Mouse (Mus musculus): ENCODE measurements around the gene Cela1. TPM values are rescaled to one million over a fixed set of nuclear protein-coding genes. Genes with fewer than 3 reads are reported as not detected.

Gene Cela1
- total RNA-seq, 1 experiment from 2014 or later: 2.8 TPM

GRCm38 (mm10) chr15:100708433-100709078 lies 20.8 kb upstream of the Cela1 start:
- ATAC-seq (ENCODE audit: extremely low read depth, insufficient number of reproducible peaks, low FRiP score, poor library complexity, severe bottlenecking): no peak

- peak; percentile 92 for ATAC-seq (ENCODE audit: extremely low read depth, insufficient number of reproducible peaks, low FRiP score, poor library complexity, severe bottlenecking)
Observed at GRCm38 (mm10) chr15:100706226-100706625, 18.5 kb upstream of the Cela1 start.

GRCm38 (mm10) chr15:100705376-100705775 lies 17.7 kb upstream of the Cela1 start:
- no peak for ATAC-seq (ENCODE audit: extremely low read depth, insufficient number of reproducible peaks, low FRiP score, poor library complexity, severe bottlenecking)

GRCm38 (mm10) chr15:100703913-100704312 lies 16.2 kb upstream of the Cela1 start:
- no peak for ATAC-seq (ENCODE audit: extremely low read depth, insufficient number of reproducible peaks, low FRiP score, poor library complexity, severe bottlenecking)

GRCm38 (mm10) chr15:100701856-100702255 lies 14.1 kb upstream of the Cela1 start:
- no peak for ATAC-seq (ENCODE audit: extremely low read depth, insufficient number of reproducible peaks, low FRiP score, poor library complexity, severe bottlenecking)

DNA sequence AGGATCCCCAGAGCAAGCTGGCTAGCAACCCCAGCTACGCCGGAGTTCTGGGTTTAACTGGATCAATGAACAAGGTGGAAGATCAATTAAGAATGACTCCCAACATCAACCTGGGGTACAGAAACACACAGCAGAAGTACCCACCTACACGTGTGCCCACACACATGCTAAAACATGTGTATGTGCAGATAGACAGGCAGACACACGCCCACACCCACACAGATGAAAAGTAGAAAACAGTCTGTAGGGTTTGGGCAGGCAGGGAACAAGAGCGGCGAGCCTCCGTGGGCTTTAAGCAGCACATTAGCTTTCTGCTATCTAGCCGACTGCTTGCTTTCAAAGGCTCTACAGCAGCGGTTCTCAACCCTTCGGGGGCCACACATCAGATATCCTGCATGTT lies 13.4 kb upstream of the Cela1 start:
- no peak for ATAC-seq (ENCODE audit: extremely low read depth, insufficient number of reproducible peaks, low FRiP score, poor library complexity, severe bottlenecking)

GRCm38 (mm10) chr15:100700424-100700823 lies 12.7 kb upstream of the Cela1 start:
- ATAC-seq (ENCODE audit: extremely low read depth, insufficient number of reproducible peaks, low FRiP score, poor library complexity, severe bottlenecking): no peak

- ATAC-seq (ENCODE audit: extremely low read depth, insufficient number of reproducible peaks, low FRiP score, poor library complexity, severe bottlenecking): no peak
Observed at GRCm38 (mm10) chr15:100699386-100699785, 11.7 kb upstream of the Cela1 start.

DNA sequence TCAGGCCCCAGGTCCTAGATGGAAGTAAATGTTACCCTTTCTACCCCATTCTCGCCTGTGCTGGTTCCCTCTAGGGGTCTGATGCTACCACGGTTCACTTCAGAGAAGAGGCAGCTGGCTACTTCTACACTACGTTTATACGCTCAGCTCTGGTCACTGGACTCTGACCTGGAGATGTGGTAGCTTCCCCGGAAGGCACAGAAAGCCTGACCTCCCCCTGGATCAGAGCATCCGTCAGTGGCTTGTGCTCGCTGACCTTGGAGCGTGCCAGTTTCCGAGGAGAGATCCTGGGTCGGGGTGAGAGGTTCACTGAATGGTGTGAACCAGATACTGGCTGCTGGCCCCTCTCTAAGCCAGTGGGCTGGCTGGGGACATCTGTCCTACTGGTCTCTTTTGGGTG lies 10.4 kb upstream of the Cela1 start:
- ATAC-seq (ENCODE audit: extremely low read depth, insufficient number of reproducible peaks, low FRiP score, poor library complexity, severe bottlenecking): no peak

DNA sequence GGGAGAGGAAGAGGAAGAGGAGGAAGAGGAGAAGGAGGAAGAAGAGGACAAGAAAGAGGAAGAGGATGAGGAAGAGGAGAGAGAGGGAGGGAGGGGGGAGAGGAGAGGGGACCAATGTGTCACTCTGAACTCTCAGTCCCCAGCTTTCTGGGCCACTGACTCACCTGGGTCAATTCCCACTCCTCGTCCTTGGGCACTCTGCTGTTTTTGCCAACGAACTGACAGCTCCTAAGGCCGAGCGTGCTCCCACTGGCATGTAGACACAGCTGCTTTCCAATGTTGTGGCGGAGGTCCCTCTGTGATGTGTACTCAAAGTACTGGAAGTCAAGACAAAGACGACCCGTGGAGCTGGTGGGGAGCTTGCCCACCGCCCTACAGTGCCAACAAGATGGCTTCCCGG lies 6.7 kb upstream of the Cela1 start:
- no peak for ATAC-seq (ENCODE audit: extremely low read depth, insufficient number of reproducible peaks, low FRiP score, poor library complexity, severe bottlenecking)

DNA sequence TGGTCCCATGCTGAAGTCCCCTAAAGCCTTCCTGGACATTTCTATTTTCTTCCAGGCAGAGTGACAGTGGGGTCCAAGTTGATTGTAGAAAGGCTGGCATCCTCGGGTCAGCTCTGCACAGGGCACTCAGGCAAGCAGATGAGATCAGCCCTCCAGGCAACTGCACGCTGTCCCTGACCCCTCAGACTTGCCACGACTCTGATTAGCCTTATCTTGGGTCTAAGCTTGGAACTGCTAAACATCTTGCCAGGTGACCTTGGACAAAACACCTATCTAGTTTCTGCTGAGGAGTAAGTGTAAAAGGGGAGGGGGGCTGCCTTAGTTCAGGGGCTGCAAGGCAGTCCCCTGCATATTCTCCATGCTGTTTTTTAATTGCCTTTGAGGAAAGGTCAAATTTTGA lies 4.3 kb upstream of the Cela1 start:
- no peak for ATAC-seq (ENCODE audit: extremely low read depth, insufficient number of reproducible peaks, low FRiP score, poor library complexity, severe bottlenecking)

DNA sequence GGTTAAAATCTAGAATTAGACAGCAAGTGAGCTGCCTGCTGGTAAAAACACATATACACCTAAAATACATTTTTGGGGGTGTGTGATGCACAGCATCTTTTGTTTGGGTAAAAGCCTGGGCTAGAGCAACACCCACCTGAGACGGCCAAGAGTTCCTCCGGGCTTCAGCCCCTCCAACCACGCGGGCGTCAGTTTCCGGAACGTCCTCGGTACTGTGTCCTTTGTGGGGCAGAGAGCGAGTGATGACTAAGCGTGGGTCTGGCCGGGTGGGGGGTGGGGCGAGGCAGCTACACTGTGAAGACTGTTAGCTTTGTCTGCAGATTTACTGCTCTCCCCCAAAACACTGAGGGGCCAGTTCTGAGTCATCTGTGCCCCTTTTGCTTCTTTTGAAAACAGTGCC lies 732 bp downstream of the Cela1 start:
- 0 out of 2 replicates have a peak, but pooled peaks have one; percentile 10 for ATAC-seq (ENCODE audit: extremely low read depth, insufficient number of reproducible peaks, low FRiP score, poor library complexity, severe bottlenecking)

DNA sequence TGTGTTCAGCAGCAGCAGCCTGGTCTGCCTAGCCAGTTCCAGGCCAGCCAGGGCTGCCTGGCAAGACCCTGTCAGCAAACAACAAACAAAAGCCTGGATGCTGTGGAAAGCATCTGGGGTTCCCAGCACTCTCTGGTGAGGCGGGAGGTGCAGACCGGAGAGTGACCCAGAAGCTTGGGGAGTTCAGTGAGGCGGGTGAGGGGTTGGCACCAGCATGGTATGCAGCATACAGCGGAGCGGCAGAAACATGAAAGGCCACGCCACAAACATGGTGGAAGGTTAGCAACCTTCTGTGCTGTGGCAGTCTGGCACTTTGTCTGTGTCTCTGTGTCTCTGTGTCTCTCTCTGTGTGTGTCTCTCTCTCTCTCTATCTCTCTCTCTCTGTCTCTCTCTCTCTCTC lies 1.3 kb downstream of the Cela1 start:
- ATAC-seq (ENCODE audit: extremely low read depth, insufficient number of reproducible peaks, low FRiP score, poor library complexity, severe bottlenecking): no peak

DNA sequence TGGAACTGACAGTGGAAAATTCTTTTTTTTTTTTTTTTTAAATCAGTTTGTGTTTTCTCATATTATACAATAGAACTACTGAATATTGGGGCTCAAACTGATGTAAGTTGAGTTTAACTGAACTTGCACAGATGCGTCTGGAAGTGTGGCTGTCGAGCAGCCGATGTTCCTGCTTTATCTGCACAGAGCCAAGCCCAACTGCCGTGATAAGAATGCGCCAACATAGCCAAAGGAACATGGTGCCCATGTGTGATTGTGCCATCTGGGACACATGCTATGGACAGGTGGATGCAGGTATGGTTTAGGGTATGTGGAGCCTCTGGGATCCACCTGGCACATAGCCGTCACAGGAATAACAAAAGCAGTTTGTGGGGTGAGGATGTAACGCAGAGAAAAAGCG lies 1.9 kb downstream of the Cela1 start:
- ATAC-seq (ENCODE audit: extremely low read depth, insufficient number of reproducible peaks, low FRiP score, poor library complexity, severe bottlenecking): no peak

DNA sequence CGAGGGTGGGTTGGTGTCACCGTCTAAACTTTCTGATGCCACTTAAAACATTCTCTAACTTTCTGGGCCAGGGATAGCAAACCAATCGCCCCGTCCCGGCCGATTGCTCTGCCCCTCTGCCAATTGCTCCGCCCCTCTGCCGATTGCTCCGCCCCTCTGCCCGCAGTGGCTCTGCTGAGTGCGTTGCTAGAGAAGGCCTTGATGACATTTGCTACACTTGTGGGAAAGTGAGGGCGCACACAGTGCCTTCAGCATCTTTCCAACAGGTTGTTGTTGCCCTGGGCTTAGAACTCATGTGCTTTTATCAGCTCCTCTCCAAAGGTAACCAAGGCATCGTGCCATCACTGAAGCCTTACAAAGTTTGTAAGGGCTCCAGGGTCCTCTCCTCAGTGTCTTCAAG lies 2.5 kb downstream of the Cela1 start:
- ATAC-seq (ENCODE audit: extremely low read depth, insufficient number of reproducible peaks, low FRiP score, poor library complexity, severe bottlenecking): no peak

DNA sequence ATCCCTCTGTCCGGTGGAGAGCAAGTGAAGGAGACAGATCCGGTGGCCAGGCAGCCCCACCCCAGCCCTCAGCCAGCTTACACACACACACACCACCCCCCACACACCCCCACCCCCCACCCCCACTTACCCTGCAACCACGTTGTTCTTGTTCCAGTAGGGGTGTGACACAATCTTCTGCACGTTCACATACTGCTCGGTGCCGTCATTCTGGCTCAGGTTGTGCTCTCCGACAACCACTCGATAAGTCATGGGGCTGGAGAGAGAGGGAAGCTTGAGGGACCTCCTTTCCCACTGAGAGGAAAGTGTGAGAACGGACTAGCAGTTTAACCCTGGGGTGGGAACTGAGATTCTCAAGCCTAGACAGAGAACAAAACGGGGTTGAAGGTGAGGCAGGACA lies 3.3 kb downstream of the Cela1 start:
- no peak for ATAC-seq (ENCODE audit: extremely low read depth, insufficient number of reproducible peaks, low FRiP score, poor library complexity, severe bottlenecking)

DNA sequence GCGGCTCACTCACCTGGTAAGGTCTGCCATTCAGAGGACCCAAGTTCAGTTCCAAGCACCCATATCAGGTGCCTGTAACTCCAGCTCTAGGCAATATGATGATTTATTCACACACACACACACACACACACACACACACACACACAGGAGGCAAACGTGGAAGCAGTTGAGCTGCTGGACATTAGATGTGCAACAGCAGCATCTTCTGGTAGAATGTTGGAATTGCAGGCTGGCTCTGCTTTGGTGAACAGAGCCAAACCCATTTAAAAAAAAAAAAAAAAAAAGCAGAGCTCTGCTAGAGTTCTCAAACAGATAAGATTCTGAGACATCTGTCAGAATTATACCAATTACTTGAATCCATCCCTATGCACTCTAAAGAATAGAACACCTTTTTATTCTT lies 4.7 kb downstream of the Cela1 start:
- peak; percentile 90 for ATAC-seq (ENCODE audit: extremely low read depth, insufficient number of reproducible peaks, low FRiP score, poor library complexity, severe bottlenecking)

DNA sequence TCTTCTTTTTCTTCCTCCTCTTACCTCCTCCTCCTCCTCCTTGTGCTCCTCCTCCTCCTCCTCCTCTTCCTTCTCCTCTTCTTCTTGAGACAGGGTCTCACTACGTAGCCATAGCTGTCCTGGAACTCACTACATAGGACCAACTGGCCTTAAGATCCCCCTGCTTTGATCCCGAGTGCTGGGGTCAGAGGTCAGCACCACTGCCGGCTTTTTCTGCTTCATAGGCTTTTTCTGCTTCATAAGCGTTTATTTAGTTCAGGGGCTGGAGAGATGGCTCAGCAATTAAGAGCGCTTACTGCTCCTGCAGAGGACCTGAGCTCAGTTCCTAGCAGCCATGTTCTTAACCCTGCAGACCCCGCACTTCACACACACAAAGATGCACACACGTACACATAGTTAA lies 6.0 kb downstream of the Cela1 start:
- no peak for ATAC-seq (ENCODE audit: extremely low read depth, insufficient number of reproducible peaks, low FRiP score, poor library complexity, severe bottlenecking)

DNA sequence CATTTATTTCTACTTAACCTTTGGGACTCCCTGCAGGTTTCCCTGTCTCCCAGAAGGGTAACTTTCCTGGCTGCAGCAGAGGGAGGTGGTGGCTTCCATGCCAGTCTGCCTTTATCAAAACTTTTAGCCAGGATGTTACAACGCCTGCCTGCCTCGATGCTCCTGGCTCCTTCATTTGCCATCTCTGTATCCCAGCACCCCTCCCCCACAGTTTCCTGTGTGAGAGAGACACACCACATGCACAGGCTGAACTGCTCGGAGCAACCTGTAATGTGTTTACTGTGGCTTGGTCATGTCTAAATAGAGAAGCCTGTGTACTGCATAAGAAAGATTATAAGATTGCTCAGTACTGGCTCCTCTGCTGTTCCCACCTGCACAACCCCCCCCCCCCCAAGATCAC lies 7.3 kb downstream of the Cela1 start:
- no peak for ATAC-seq (ENCODE audit: extremely low read depth, insufficient number of reproducible peaks, low FRiP score, poor library complexity, severe bottlenecking)

DNA sequence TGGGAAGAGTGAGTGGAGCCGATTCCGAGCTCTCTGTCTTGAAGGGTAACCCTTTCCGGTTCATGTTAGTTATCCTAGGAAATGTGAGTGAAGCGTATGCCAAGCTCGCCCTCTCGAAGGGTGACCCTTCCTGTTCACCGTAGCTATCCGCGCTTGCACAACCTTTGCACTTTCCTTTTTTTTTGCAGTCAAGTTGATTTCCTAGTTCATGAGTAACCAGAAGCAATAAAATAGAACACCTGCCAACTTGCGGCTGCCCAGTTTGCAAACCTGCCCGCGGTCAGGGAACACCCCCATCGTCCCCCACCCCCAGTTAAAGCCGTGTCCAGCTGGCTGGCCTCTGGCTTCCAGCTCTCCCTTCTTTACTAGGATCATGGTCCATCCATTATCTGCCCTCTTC lies 8.7 kb downstream of the Cela1 start:
- no peak for ATAC-seq (ENCODE audit: extremely low read depth, insufficient number of reproducible peaks, low FRiP score, poor library complexity, severe bottlenecking)

- no peak for ATAC-seq (ENCODE audit: extremely low read depth, insufficient number of reproducible peaks, low FRiP score, poor library complexity, severe bottlenecking)
Observed at GRCm38 (mm10) chr15:100678581-100678980, 9.1 kb downstream of the Cela1 start.

Measured in neutrophil, adult 5-6 weeks (primary cell).